Mouse (Mus musculus) liver, embryonic 11.5 days (tissue): Measurements from ENCODE around the gene Nrgn. TPM values are rescaled to one million over a fixed set of nuclear protein-coding genes. Genes with fewer than 3 reads are reported as not detected.

Source experiments
- ATAC-seq: fragments of 200-750 bp; cut with Nextera tagmentation; replicated peaks from 2 replicates; pipeline ENCODE4 v1.8.0; 2017; ENCODE audit warnings: moderate number of reproducible peaks, mild to moderate bottlenecking, moderate TSS enrichment, moderate library complexity; ENCODE audit not compliant: low FRiP score
- DNase-seq: peaks from one replicate; pipeline ENCODE4 v3.0.0-alpha.2; 2017; ENCODE audit warnings: low spot score
- H3K27ac ChIP-seq: fragments of 300-500 bp; sonication (generic); 2 replicates; pipeline ENCODE4 v1.5.1; 2014; ENCODE audit warnings: mild to moderate bottlenecking, low read depth, low read length, control low read depth
- H3K27me3 ChIP-seq: fragments of 300-500 bp; sonication (generic); replicated peaks from 2 replicates; pipeline ENCODE4 v1.6.1; 2014; ENCODE audit warnings: low read length, mixed read lengths; ENCODE audit not compliant: control insufficient read depth, insufficient read depth
- H3K36me3 ChIP-seq: fragments of 300-500 bp; sonication (generic); 2 replicates; pipeline ENCODE4 v1.6.1; 2014; ENCODE audit warnings: mild to moderate bottlenecking, low read length, moderate library complexity, mixed read lengths; ENCODE audit not compliant: control insufficient read depth, insufficient read depth
- H3K4me1 ChIP-seq: fragments of 300-500 bp; sonication (generic); replicated peaks from 2 replicates; pipeline ENCODE4 v1.6.1; 2014; ENCODE audit warnings: low read length, mixed read lengths; ENCODE audit not compliant: control insufficient read depth, insufficient read depth
- H3K4me2 ChIP-seq: fragments of 300-500 bp; sonication (generic); 2 replicates; pipeline ENCODE4 v1.6.1; 2014; ENCODE audit warnings: mild to moderate bottlenecking, control low read depth, moderate library complexity
- H3K4me3 ChIP-seq: fragments of 300-500 bp; sonication (generic); 2 replicates; pipeline ENCODE4 v1.5.1; 2014; ENCODE audit warnings: low read depth, low read length, control low read depth
- H3K9ac ChIP-seq: fragments of 300-500 bp; sonication (generic); 2 replicates; pipeline ENCODE4 v1.6.1; 2014; ENCODE audit warnings: low read depth, low read length, control low read depth
- H3K9me3 ChIP-seq: fragments of 300-500 bp; sonication (generic); 2 replicates; pipeline ENCODE4 v1.6.1; 2016; ENCODE audit warnings: low read length, inconsistent platforms, mixed read lengths; ENCODE audit not compliant: control insufficient read depth
- WGBS: fragments of 180-500 bp; shearing (Covaris S2); extraction: QIAGEN DNeasy Blood & Tissue Kit; methylation state at CpG from one replicate; pipeline ENCODE4 v1.1.7; 2014; 5-methylcytosine and 5-hydroxymethylcytosine counted together
- polyA plus RNA-seq: library from polyadenylated mRNA; unstranded; fragments of >200 nt; fragmentation: Nextera tagmentation; extraction: Ambion mirVana; gene quantifications from 2 replicates; pipeline ENCODE4 v1.2.1, GENCODE M21; 2014

The Nrgn gene
- polyA plus RNA-seq, 1 experiment from 2014 or later, result 23.6 TPM

DNA sequence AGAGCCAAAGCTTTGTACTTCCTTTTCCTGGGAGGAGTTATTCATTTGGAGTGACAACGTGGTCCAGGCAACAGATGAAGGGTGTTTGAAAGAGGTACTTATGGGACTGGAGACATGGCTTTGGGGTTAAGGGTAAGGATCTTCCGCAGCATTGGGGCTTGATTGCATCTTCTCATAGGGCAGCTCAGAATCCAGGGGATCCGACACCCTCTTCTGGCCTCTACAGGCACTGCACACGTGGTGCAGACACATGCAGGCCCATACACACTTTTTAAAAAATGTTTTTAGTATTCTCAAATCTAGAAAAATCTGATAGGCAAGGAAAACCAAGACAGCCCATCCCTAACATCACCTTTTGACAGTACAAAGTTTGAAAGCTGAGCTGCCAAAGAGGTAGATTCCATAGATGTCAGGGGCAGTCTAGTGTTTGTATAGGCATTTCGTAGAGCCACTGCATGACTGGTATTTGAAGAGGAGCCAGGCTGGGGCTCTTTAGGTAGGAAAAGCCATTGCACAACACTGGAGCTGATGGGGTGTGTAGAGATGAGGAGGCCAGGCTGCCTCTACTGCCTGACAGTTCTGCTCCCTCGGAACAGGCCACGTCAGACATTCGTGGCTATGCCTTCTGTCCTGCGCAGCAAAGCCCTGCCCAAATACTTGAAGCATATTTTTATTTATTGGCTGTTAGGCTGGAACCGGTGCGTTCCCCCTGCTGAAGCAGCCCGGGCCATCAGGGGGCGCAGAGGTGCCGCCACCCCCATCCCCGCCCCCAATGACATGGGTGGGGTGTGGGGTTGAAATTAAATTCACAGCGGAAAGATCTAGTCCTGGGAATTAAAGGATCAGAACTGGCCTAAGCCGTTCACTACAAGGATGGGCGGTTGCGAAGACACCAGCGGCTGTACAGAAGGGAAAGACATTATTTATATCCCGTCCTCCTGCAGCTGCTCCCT, 26.0 kb downstream of the Nrgn start:
- DNase-seq, result no peak
- Histone ChIP-seq H3K9me3 (no peaks in the 10 kb centered on the region), H3K4me1 (peaks cover 27% of the 10 kb centered on the region), H3K27me3 (peaks cover 56% of the 10 kb centered on the region), H3K4me2 (peak overlapping the region; percentile 78), H3K27ac (no peak overlapping the region), H3K4me3 (peak overlapping the region; percentile 35), H3K9ac (no peak overlapping the region), H3K36me3 (peaks cover 5% of the 10 kb centered on the region; the same call in 1 of the 2 replicates)
- no peak for ATAC-seq
- WGBS, result 24% methylated on average over 21 of the region's 21 CpGs

DNA sequence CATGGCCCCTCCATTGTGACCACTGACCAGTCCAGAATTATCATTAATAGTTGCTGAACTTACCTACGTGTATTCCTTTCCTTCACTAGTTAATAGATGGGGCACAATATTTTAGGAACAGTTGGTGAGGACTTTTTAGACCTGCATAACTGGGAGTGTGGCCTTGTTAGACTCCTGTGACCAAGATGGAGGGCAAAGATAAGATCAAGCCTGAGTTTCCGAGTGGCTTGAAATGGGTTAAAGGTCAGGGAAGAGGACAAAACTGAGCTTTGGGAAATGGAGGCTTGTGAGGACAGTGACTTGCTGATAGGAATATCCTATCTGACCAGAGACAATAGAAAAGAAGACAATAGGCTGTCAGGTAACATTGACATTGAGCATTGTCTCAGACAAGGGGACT, 27.2 kb downstream of the Nrgn start:
- Histone ChIP-seq H3K9ac (no peak overlapping the region), H3K27me3 (peaks cover 43% of the 10 kb centered on the region), H3K36me3 (peaks cover 5% of the 10 kb centered on the region; the same call in 1 of the 2 replicates), H3K4me3 (no peak overlapping the region), H3K9me3 (no peaks in the 10 kb centered on the region), H3K4me2 (no peak overlapping the region), H3K27ac (no peak overlapping the region), H3K4me1 (peaks cover 15% of the 10 kb centered on the region)
- ATAC-seq (no peak), DNase-seq (no peak)
- WGBS, result 66% methylated on average over 2 of the region's 2 CpGs

- peaks cover 13% of the 10 kb centered on the region for H3K4me1 ChIP-seq
- peaks cover 11% of the 10 kb centered on the region; the same call in 1 of the 2 replicates for H3K36me3 ChIP-seq
- H3K4me3 ChIP-seq, result no peak overlapping the region
- whole genome bisulfite sequencing, result 77% methylated on average over 2 of the region's 2 CpGs
- H3K9ac ChIP-seq, result no peak overlapping the region
- no peak overlapping the region for H3K27ac ChIP-seq
- H3K9me3 ChIP-seq, result no peaks in the 10 kb centered on the region
- H3K27me3 ChIP-seq, result no peaks in the 10 kb centered on the region
- DNase-seq (no peak), ATAC-seq (no peak)
- no peak overlapping the region for H3K4me2 ChIP-seq
Observed at GRCm38 (mm10) chr9:37519995-37520394, 32.7 kb downstream of the Nrgn start.

DNA sequence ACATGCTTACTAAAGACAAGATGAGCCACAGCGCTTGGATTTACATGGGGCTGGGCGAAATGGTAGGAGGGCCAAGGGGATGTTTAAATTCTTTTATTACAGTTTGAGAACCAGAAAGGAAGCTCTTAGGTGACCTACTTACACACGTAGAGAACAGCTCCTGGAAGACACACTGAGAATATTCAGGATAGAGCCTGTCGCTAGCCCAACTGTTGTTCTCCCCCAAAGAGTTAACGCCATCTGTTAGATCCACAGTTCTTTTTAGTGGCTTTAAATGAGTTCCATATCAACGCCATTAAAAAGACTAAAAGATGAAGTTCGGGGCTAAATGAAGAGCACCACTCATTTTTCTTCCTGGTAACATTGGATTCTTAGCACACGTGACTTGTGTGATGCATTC, 33.7 kb downstream of the Nrgn start:
- ATAC-seq, result no peak
- peaks cover 11% of the 10 kb centered on the region; the same call in 1 of the 2 replicates for H3K36me3 ChIP-seq
- no peak overlapping the region for H3K27ac ChIP-seq
- 92% methylated on average over 8 of the region's 8 CpGs for WGBS
- H3K4me1 ChIP-seq, result peaks cover 13% of the 10 kb centered on the region
- H3K4me2 ChIP-seq, result no peak overlapping the region
- no peak for DNase-seq
- H3K9me3 ChIP-seq, result no peaks in the 10 kb centered on the region
- no peak overlapping the region for H3K9ac ChIP-seq
- H3K4me3 ChIP-seq, result no peak overlapping the region
- H3K27me3 ChIP-seq, result no peaks in the 10 kb centered on the region

DNA sequence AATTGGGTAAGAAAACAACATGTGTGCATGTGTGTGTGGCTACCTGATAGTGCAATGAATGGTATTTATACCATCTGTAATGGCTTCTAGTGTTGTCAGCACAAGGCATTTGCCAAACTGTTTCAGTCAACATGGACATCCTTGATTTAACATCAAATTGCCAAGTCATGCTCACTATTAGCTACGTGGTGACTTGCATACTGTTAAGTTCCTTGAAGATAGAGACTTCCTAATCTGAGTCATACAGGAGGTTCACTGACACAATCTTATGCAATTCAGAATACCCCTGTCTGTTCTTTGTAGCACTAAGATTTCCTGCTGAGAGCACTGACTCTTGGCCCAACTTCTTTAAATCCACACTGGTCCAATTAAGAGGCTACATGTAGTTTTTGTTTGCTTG, 35.2 kb downstream of the Nrgn start:
- no peak overlapping the region for H3K27ac ChIP-seq
- H3K9me3 ChIP-seq, result no peaks in the 10 kb centered on the region
- ATAC-seq, result peak; percentile 94
- no peaks in the 10 kb centered on the region for H3K27me3 ChIP-seq
- DNase-seq, result no peak
- no peak overlapping the region for H3K4me2 ChIP-seq
- H3K9ac ChIP-seq, result no peak overlapping the region
- H3K4me3 ChIP-seq, result no peak overlapping the region
- H3K36me3 ChIP-seq, result peaks cover 6% of the 10 kb centered on the region; the same call in 1 of the 2 replicates
- H3K4me1 ChIP-seq, result peaks cover 13% of the 10 kb centered on the region
- WGBS, result 29% methylated on average over 1 of the region's 1 CpGs

GRCm38 (mm10) chr9:37514456-37514855, 38.2 kb downstream of the Nrgn start:
- H3K9me3 ChIP-seq, result no peaks in the 10 kb centered on the region
- no peak overlapping the region for H3K4me3 ChIP-seq
- DNase-seq, result no peak
- peaks cover 6% of the 10 kb centered on the region; the same call in 1 of the 2 replicates for H3K36me3 ChIP-seq
- 77% methylated on average over 3 of the region's 3 CpGs for WGBS
- peaks cover 13% of the 10 kb centered on the region for H3K4me1 ChIP-seq
- H3K9ac ChIP-seq, result no peak overlapping the region
- H3K27me3 ChIP-seq, result no peaks in the 10 kb centered on the region
- ATAC-seq, result no peak
- H3K27ac ChIP-seq, result no peak overlapping the region
- H3K4me2 ChIP-seq, result no peak overlapping the region

GRCm38 (mm10) chr9:37512097-37512496, 40.6 kb downstream of the Nrgn start:
- WGBS, result 73% methylated on average over 2 of the region's 2 CpGs
- no peak overlapping the region for H3K4me2 ChIP-seq
- H3K9ac ChIP-seq, result no peak overlapping the region
- peaks cover 6% of the 10 kb centered on the region; the same call in 1 of the 2 replicates for H3K4me1 ChIP-seq
- H3K9me3 ChIP-seq, result no peaks in the 10 kb centered on the region
- H3K27ac ChIP-seq, result no peak overlapping the region
- no peak for DNase-seq
- no peak overlapping the region for H3K4me3 ChIP-seq
- ATAC-seq, result no peak
- no peaks in the 10 kb centered on the region for H3K36me3 ChIP-seq
- H3K27me3 ChIP-seq, result no peaks in the 10 kb centered on the region

- DNase-seq (no peak), ATAC-seq (no peak)
- Histone ChIP-seq H3K4me2 (no peak overlapping the region), H3K9me3 (no peaks in the 10 kb centered on the region), H3K9ac (no peak overlapping the region), H3K27ac (no peak overlapping the region), H3K4me3 (no peak overlapping the region), H3K4me1 (no peaks in the 10 kb centered on the region), H3K27me3 (no peaks in the 10 kb centered on the region), H3K36me3 (no peaks in the 10 kb centered on the region)
- WGBS, result 90% methylated on average over 1 of the region's 1 CpGs
Observed at GRCm38 (mm10) chr9:37506023-37506422, 46.7 kb downstream of the Nrgn start.

DNA sequence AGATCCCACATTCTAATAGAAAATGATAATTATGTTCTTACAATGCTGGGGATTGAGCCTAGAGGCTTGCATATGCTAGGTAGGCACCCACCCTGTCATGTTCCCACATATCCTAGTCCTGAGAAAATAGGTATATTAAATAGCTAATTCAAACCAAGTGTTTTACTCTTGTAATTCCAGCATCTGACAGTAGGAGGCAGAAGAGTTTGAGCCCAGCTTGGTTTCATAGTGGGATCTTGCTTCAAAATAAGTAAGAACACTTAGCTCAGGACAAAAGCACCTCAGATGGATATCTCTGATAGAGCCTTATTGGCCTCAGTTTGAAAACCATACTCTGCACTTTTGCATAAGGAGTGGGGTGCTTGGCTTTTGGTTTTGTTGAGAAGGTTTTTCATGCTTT, 48.4 kb downstream of the Nrgn start:
- DNase-seq (no peak), ATAC-seq (no peak)
- no peaks in the 10 kb centered on the region for H3K27me3 ChIP-seq
- no peaks in the 10 kb centered on the region for H3K9me3 ChIP-seq
- no peak overlapping the region for H3K4me3 ChIP-seq
- no peaks in the 10 kb centered on the region for H3K4me1 ChIP-seq
- H3K4me2 ChIP-seq, result no peak overlapping the region
- no peak overlapping the region for H3K9ac ChIP-seq
- no peak overlapping the region for H3K27ac ChIP-seq
- H3K36me3 ChIP-seq, result no peaks in the 10 kb centered on the region
